Mouse (Mus musculus) stomach, embryonic 14.5 days (tissue): ENCODE measurements at regions not wholly inside any gene's neighbourhood (a gene's known extent, or its start where the extent isn't known, plus 50 kb on each side); places are given as distances from the start of the nearest gene placed in this dataset.

ENCODE experiments used
- ATAC-seq: fragments of 200-750 bp; cut with Nextera tagmentation; 2 replicates; pipeline ENCODE4 v1.8.0; 2017; ENCODE audit warnings: low read depth, moderate TSS enrichment; ENCODE audit not compliant: insufficient number of reproducible peaks, insufficient read depth, low FRiP score
- H3K27ac ChIP-seq: fragments of 300-500 bp; sonication (generic); 2 replicates; pipeline ENCODE4 v1.5.1; 2014; ENCODE audit warnings: mild to moderate bottlenecking, low read length, moderate library complexity, mixed read lengths
- H3K27me3 ChIP-seq: fragments of 300-500 bp; sonication (generic); 2 replicates; pipeline ENCODE4 v1.6.1; 2014; ENCODE audit warnings: low read length, control low read depth, mixed read lengths; ENCODE audit not compliant: control insufficient read depth, insufficient read depth
- H3K36me3 ChIP-seq: fragments of 300-500 bp; sonication (generic); 2 replicates; pipeline ENCODE4 v1.6.1; 2014; ENCODE audit warnings: mild to moderate bottlenecking, control low read depth, low read length, moderate library complexity, mixed read lengths; ENCODE audit not compliant: control insufficient read depth, insufficient read depth
- H3K4me1 ChIP-seq: fragments of 300-500 bp; sonication (generic); 2 replicates; pipeline ENCODE4 v1.6.1; 2014; ENCODE audit warnings: low read length, control low read depth, mixed read lengths; ENCODE audit not compliant: control insufficient read depth, insufficient read depth
- H3K4me2 ChIP-seq: fragments of 300-500 bp; sonication (generic); replicated peaks from 2 replicates; pipeline ENCODE4 v1.6.1; 2014; ENCODE audit warnings: low read depth, low read length, control low read depth
- H3K4me3 ChIP-seq: fragments of 300-500 bp; sonication (generic); 2 replicates; pipeline ENCODE4 v1.5.1; 2014; ENCODE audit warnings: low read depth, low read length, control low read depth
- H3K9ac ChIP-seq: fragments of 300-500 bp; sonication (generic); replicated peaks from 2 replicates; pipeline ENCODE4 v1.6.1; 2014; ENCODE audit warnings: low read depth, mild to moderate bottlenecking, control low read depth, low read length, moderate library complexity, mixed read lengths
- H3K9me3 ChIP-seq: fragments of 300-500 bp; sonication (generic); 2 replicates; pipeline ENCODE4 v1.6.1; 2016; ENCODE audit warnings: low read depth, low read length, control low read depth; ENCODE audit not compliant: control insufficient read depth
- WGBS: fragments of 180-500 bp; shearing (Covaris S2); extraction: QIAGEN DNeasy Blood & Tissue Kit; methylation state at CpG from one replicate; pipeline ENCODE4 v1.1.7; 2014; 5-methylcytosine and 5-hydroxymethylcytosine counted together

GRCm38 (mm10) chr1:51697265-51698192, 218.3 kb downstream of the Myo1b start:
- H3K4me2 ChIP-seq = peak overlapping the region; percentile 33
- no peak overlapping the region for H3K9ac ChIP-seq
- H3K36me3 ChIP-seq = no peaks in the 10 kb centered on the region
- no peaks in the 10 kb centered on the region for H3K9me3 ChIP-seq
- no peaks in the 10 kb centered on the region for H3K27me3 ChIP-seq
- ATAC-seq = no peak
- H3K4me3 ChIP-seq = 0 out of 2 replicates have a peak overlapping the region, but pooled peaks have one; percentile 7
- 20% methylated on average over 19 of the region's 19 CpGs for WGBS
- H3K27ac ChIP-seq = no peak overlapping the region
- H3K4me1 ChIP-seq = no peaks in the 10 kb centered on the region

- no peak overlapping the region for H3K9ac ChIP-seq
- no peak overlapping the region for H3K4me3 ChIP-seq
- no peaks in the 10 kb centered on the region for H3K36me3 ChIP-seq
- H3K4me1 ChIP-seq = no peaks in the 10 kb centered on the region
- H3K9me3 ChIP-seq = no peaks in the 10 kb centered on the region
- no peak overlapping the region for H3K4me2 ChIP-seq
- no peak overlapping the region for H3K27ac ChIP-seq
- no peaks in the 10 kb centered on the region for H3K27me3 ChIP-seq
- no peak for ATAC-seq
- WGBS = 69% methylated on average over 2 of the region's 2 CpGs
Measured at GRCm38 (mm10) chr1:51696471-51696870, 218.2 kb upstream of the Nabp1 start.

- H3K4me1 ChIP-seq = no peaks in the 10 kb centered on the region
- no peak overlapping the region for H3K4me3 ChIP-seq
- no peaks in the 10 kb centered on the region for H3K9me3 ChIP-seq
- H3K36me3 ChIP-seq = no peaks in the 10 kb centered on the region
- H3K9ac ChIP-seq = no peak overlapping the region
- no peak overlapping the region for H3K27ac ChIP-seq
- WGBS = 91% methylated on average over 10 of the region's 10 CpGs
- ATAC-seq = no peak
- no peak overlapping the region for H3K4me2 ChIP-seq
- H3K27me3 ChIP-seq = no peaks in the 10 kb centered on the region
Measured at GRCm38 (mm10) chr1:51690878-51691277, 212.7 kb upstream of the Nabp1 start.

- no peaks in the 10 kb centered on the region for H3K4me1 ChIP-seq
- WGBS = 69% methylated on average over 9 of the region's 9 CpGs
- no peaks in the 10 kb centered on the region for H3K9me3 ChIP-seq
- no peak overlapping the region for H3K4me3 ChIP-seq
- no peak overlapping the region for H3K27ac ChIP-seq
- ATAC-seq = no peak
- no peak overlapping the region for H3K4me2 ChIP-seq
- H3K9ac ChIP-seq = no peak overlapping the region
- no peaks in the 10 kb centered on the region for H3K27me3 ChIP-seq
- H3K36me3 ChIP-seq = no peaks in the 10 kb centered on the region
Measured at GRCm38 (mm10) chr1:51689461-51690223, 211.4 kb upstream of the Nabp1 start.

DNA sequence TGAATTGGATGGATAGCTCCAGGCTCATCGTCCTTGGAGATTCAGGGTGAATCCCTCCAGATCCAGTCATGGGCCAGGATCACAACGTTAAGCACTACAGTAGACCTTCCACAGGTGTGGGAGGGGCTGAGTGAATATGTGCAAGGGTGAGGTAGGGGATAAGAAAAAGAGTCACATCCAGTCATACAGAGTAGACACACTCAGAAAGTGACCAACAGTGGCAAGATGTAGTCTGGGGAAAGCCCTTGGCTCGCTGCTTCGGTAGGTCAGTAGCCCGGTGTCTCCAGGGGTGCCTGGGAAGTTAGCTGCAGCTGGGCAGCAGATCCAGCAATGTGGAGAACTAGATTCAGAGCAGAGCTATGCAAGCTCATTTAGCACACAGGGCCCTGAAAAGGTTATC, 210.7 kb upstream of the Nabp1 start:
- Histone ChIP-seq H3K4me1 (no peaks in the 10 kb centered on the region), H3K4me3 (no peak overlapping the region), H3K4me2 (no peak overlapping the region), H3K27me3 (no peaks in the 10 kb centered on the region), H3K27ac (no peak overlapping the region), H3K9me3 (no peaks in the 10 kb centered on the region), H3K36me3 (no peaks in the 10 kb centered on the region), H3K9ac (no peak overlapping the region)
- ATAC-seq = no peak
- 81% methylated on average over 5 of the region's 5 CpGs for WGBS

- Histone ChIP-seq H3K4me3 (no peak overlapping the region), H3K27ac (no peak overlapping the region), H3K4me1 (no peaks in the 10 kb centered on the region), H3K4me2 (no peak overlapping the region), H3K9me3 (no peaks in the 10 kb centered on the region), H3K9ac (no peak overlapping the region), H3K27me3 (no peaks in the 10 kb centered on the region), H3K36me3 (no peaks in the 10 kb centered on the region)
- 45% methylated on average over 1 of the region's 1 CpGs for WGBS
- no peak for ATAC-seq
Measured at GRCm38 (mm10) chr1:51688224-51688545, 210.0 kb upstream of the Nabp1 start.

DNA sequence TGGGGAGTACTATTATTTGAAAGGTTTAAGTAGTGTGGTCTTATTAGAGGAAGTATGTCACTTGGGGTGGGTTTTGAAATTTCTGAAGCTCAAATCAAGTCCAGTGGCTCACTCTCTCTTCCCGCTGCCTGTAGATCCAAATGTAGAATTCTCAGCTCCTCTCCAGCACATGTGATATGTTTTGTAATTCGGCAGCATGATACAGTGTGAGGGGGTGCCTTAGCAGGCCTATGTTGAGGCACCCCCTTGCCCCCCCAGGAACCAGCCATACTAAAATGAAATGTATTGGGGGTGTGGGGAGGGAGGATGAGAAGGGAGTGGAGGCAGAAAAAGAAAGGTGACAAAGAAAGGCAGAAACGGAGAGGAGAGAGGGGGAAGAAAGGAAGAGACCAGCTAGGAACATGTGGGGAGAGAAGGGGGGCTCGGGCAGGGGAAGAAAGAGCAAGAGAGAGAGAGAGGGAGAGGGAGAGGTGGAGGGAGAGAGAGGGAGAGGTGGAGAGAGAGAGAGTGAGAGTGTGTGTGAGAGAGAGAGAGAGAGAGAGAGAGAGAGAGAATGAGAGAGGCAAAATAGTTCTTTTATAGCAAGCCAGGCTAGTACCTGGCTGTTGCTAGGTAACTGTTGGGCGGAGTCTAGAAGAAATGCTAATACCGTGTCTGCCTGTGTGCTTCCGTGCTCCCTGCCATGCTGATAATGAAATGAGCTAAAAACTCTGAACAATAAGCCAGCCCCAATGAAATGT, 209.4 kb upstream of the Nabp1 start:
- Histone ChIP-seq H3K9me3 (no peaks in the 10 kb centered on the region; the same call in 1 of the 2 replicates), H3K27ac (no peak overlapping the region), H3K4me3 (no peak overlapping the region), H3K4me2 (no peak overlapping the region), H3K9ac (no peak overlapping the region), H3K4me1 (no peaks in the 10 kb centered on the region), H3K36me3 (no peaks in the 10 kb centered on the region), H3K27me3 (no peaks in the 10 kb centered on the region)
- WGBS = 36% methylated on average over 7 of the region's 7 CpGs
- ATAC-seq = no peak

GRCm38 (mm10) chr1:51686759-51687158, 208.5 kb upstream of the Nabp1 start:
- Histone ChIP-seq H3K4me2 (no peak overlapping the region), H3K9ac (no peak overlapping the region), H3K36me3 (no peaks in the 10 kb centered on the region), H3K4me3 (no peak overlapping the region), H3K27ac (no peak overlapping the region), H3K4me1 (no peaks in the 10 kb centered on the region), H3K27me3 (no peaks in the 10 kb centered on the region), H3K9me3 (no peaks in the 10 kb centered on the region; the same call in 1 of the 2 replicates)
- WGBS = 84% methylated on average over 3 of the region's 3 CpGs
- ATAC-seq = no peak
